Mouse (Mus musculus): ENCODE data around the gene Gsk3a.

- no peak for TF ChIP-seq CTCF (IDR thresholded peaks at IDR 0.05; ENCODE audit: low read depth)
- no peak for TF ChIP-seq EP300 (IDR thresholded peaks at IDR 0.05; ENCODE audit: low read depth)
Observed at GRCm38 (mm10) chr7:25203624-25204023, 34.0 kb downstream of the Gsk3a start.

All from liver, embryonic 14.5 days (tissue).